Mouse (Mus musculus) heart, postnatal 0 days (tissue): Measurements from ENCODE around the gene Sirt5.

Experiments
- CTCF ChIP-seq: IDR thresholded peaks from 2 replicates; pipeline ENCODE4 v1.5.1; 2016; ENCODE audit warnings: antibody characterized with exemption, control low read depth, low read depth
- EP300 ChIP-seq: IDR thresholded peaks from 2 replicates; pipeline ENCODE4 v1.6.1; 2016; ENCODE audit warnings: antibody characterized with exemption, low read depth

- no peak for TF ChIP-seq CTCF
- no peak for TF ChIP-seq EP300
These were observed 14.7 kb downstream of the Sirt5 start for GRCm38 (mm10) chr13:43379989-43380388.
